Mouse (Mus musculus): ENCODE data around the gene Ackr2.

DNA sequence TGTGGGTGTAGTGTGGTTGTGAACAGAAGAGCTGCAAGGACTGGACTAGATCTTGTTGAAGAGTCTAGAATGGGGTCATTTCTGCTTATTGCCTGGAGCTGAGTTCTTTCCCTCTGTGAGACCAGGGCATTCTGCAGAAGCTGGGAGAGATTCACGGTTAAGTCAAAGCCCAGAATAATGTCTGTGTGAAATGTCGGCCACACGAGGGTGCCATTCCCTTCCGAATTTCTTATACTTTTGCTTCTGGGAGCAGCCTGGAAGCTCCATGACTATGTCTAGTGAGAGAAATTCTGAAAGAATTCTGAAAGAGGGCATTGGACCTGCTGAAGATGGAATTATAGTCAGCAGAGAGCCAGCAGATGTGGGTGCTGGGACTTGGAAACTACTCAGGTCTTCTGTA lies 49.6 kb downstream of the Ackr2 start:
- no peak for TF ChIP-seq CTCF (IDR thresholded peaks at IDR 0.05; ENCODE audit: low read depth, low read length)
- no peak for TF ChIP-seq POLR2A (IDR thresholded peaks at IDR 0.05; ENCODE audit: borderline replicate concordance, low read depth, low read length)

All from bone marrow macrophage, adult 2 months (primary cell).